Mouse (Mus musculus) small intestine, adult 2 months (tissue): ENCODE measurements around the gene Ddt. TPM values are rescaled to one million over a fixed set of nuclear protein-coding genes. Genes with fewer than 3 reads are reported as not detected.
A peak's percentile ranks its signal among the peaks of the same experiment; 100 is the strongest.

ENCODE experiments used
- H3K27ac ChIP-seq: fragments of 200-500 bp; 2 replicates; pipeline ENCODE4 v1.5.1; 2012; ENCODE audit warnings: low read depth, low read length, control low read depth, inconsistent platforms; ENCODE audit not compliant: insufficient read depth
- H3K27me3 ChIP-seq: fragments of 200-500 bp; 2 replicates; pipeline ENCODE4 v1.6.1; 2012; ENCODE audit warnings: mild to moderate bottlenecking, moderate library complexity, low read length, inconsistent platforms; ENCODE audit not compliant: control insufficient read depth, insufficient read depth
- H3K36me3 ChIP-seq: fragments of 200-500 bp; 2 replicates; pipeline ENCODE4 v1.6.1; 2012; ENCODE audit warnings: mild to moderate bottlenecking, low read length, control low read depth, inconsistent platforms; ENCODE audit not compliant: control insufficient read depth, insufficient read depth
- H3K4me1 ChIP-seq: fragments of 200-500 bp; 2 replicates; pipeline ENCODE4 v1.6.1; 2012; ENCODE audit warnings: low read length, inconsistent platforms, mixed read lengths; ENCODE audit not compliant: control insufficient read depth, insufficient read depth, insufficient read length
- H3K4me3 ChIP-seq: fragments of 200-500 bp; 2 replicates; pipeline ENCODE4 v1.5.1; 2012; ENCODE audit warnings: low read depth, mild to moderate bottlenecking, control low read depth, inconsistent platforms, low read length, moderate library complexity
- CTCF ChIP-seq: fragments of 200-500 bp; IDR thresholded peaks from 2 replicates; pipeline ENCODE4 v1.5.1; 2012; ENCODE audit warnings: low read depth, mild to moderate bottlenecking, control low read depth, inconsistent platforms, low read length, moderate library complexity, mixed read lengths; ENCODE audit not compliant: insufficient replicate concordance, insufficient read length; ENCODE audit errors: extremely low read depth
- POLR2A ChIP-seq: fragments of 200-500 bp; IDR thresholded peaks from 2 replicates; pipeline ENCODE4 v1.6.1; 2012; ENCODE audit warnings: low read depth, mild to moderate bottlenecking, control low read depth, inconsistent platforms, low read length, moderate library complexity
- WGBS: fragments of 180-500 bp; shearing (Covaris S2); methylation state at CpG from one replicate; pipeline ENCODE4 v1.1.7; 2018; 5-methylcytosine and 5-hydroxymethylcytosine counted together
- polyA plus RNA-seq: library from polyadenylated mRNA; depleted of rRNA; stranded (reverse); fragments of >200 nt; gene quantifications from 2 replicates; pipeline ENCODE4 v1.2.3, GENCODE M21; 2012

Gene Ddt
- polyA plus RNA-seq, 1 experiment, result 67.8 TPM

- H3K27ac ChIP-seq, result no peak overlapping the region; the same call in 1 of the 2 replicates
- H3K27me3 ChIP-seq, result no peaks in the 10 kb centered on the region
- WGBS, result 59% methylated on average over 6 of the region's 6 CpGs
- TF ChIP-seq CTCF, result no peak
- no peak for TF ChIP-seq POLR2A
- H3K36me3 ChIP-seq, result no peaks in the 10 kb centered on the region
- no peak overlapping the region for H3K4me3 ChIP-seq
- peaks cover 6% of the 10 kb centered on the region for H3K4me1 ChIP-seq
Measured at GRCm38 (mm10) chr10:75766856-75767255, 6.4 kb downstream of the Ddt start.

GRCm38 (mm10) chr10:75764519-75765473, 8.4 kb downstream of the Ddt start:
- 0 out of 2 replicates have a peak, but pooled peaks cover 3% of the 10 kb centered on the region for H3K36me3 ChIP-seq
- peak overlapping the region; percentile 56 for H3K27ac ChIP-seq
- WGBS, result under 1% methylated on average over 27 of the region's 27 CpGs
- peaks cover 6% of the 10 kb centered on the region for H3K4me1 ChIP-seq
- H3K4me3 ChIP-seq, result peak overlapping the region; percentile 95
- TF ChIP-seq POLR2A (no peak), CTCF (peak; percentile 85; the same call in 1 of the 2 replicates)
- no peaks in the 10 kb centered on the region for H3K27me3 ChIP-seq

GRCm38 (mm10) chr10:75763682-75764518, 9.3 kb downstream of the Ddt start, which contains the start of gene Cabin1:
Gene Cabin1, minus strand, starts transcription at chr10:75764341.
- peak within 1 kb of the TSS; percentile 95 for H3K4me3 ChIP-seq
- H3K27ac ChIP-seq, result peak within 1 kb of the TSS; percentile 84
- TF ChIP-seq POLR2A, result peak; percentile 48; the same call in 1 of the 2 replicates
- TF ChIP-seq CTCF, result no peak
- no peaks in the 10 kb centered on the region for H3K27me3 ChIP-seq
- H3K4me1 ChIP-seq, result peaks cover 6% of the 10 kb centered on the region
- H3K36me3 ChIP-seq, result peaks cover 4% of the 10 kb centered on the region; the same call in 1 of the 2 replicates
- under 1% methylated on average over 61 of the region's 61 CpGs for WGBS

DNA sequence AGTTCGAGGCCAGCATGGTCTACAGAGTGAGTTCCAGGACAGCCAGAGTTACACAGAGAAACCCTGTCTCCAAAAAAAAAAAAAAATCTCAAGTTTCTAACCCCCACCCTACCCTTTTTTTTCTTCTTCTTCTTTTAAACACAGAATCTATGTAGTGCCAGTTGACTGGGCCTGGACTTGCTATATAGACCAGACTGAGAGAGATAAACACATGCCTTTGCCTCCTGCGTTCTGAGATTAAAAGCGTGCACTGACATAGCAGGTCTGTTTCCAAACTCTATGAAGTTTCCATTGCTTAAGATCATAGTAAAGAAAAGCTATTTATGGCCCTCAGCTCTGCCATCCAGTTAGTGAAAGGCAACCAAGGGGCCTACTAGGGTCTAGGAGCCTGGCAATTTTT, 10.8 kb downstream of the Ddt start:
- Histone ChIP-seq H3K4me3 (no peak overlapping the region), H3K36me3 (peaks cover 9% of the 10 kb centered on the region), H3K4me1 (peaks cover 6% of the 10 kb centered on the region), H3K27ac (no peak overlapping the region), H3K27me3 (no peaks in the 10 kb centered on the region)
- no peak for TF ChIP-seq CTCF
- TF ChIP-seq POLR2A, result no peak
- 83% methylated on average over 3 of the region's 3 CpGs for WGBS

DNA sequence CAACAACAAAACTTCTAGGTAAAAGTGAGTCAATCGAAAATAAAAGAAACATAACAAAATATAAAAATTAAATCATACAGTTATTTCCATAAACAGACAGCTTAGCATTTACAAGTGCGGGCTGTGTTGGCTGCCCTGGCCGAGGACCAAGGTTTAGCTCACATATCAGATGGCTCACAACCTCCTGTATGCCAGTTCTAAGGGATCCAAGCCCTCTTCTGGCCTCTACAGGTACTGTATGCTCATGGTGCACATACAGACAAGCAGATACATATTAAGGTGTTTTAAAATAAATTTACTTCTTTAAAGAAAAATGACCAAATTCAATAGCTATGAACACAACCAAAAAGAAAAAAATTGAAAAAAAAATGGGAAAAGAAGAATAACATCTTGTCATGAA, 12.9 kb downstream of the Ddt start:
- WGBS, result 97% methylated on average over 3 of the region's 3 CpGs
- Histone ChIP-seq H3K27me3 (no peaks in the 10 kb centered on the region), H3K36me3 (peaks cover 12% of the 10 kb centered on the region), H3K4me3 (no peak overlapping the region), H3K27ac (no peak overlapping the region), H3K4me1 (peaks cover 3% of the 10 kb centered on the region; the same call in 1 of the 2 replicates)
- TF ChIP-seq POLR2A (no peak), CTCF (no peak)

DNA sequence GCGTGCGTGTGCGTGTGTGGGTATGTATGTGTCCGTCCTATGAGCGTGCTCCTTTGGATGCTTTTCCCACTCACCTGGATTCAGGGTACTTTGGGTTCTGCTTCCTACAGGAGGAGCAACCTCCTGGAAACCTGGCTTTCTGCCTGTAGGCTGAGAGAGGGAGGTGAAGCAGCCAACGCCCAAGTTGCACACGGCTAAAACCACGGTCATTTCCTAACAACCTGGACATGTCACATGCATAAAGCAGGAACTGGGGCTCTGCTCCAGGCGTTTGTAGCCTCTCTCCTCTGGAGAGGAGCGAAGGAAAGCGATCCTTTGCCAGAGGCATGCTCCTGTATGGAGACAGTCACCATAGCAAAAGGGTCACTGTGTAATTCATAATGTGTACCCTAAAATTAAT, 16.5 kb downstream of the Ddt start:
- peaks cover 45% of the 10 kb centered on the region for H3K36me3 ChIP-seq
- no peak overlapping the region for H3K4me3 ChIP-seq
- no peak overlapping the region for H3K27ac ChIP-seq
- 80% methylated on average over 11 of the region's 11 CpGs for WGBS
- TF ChIP-seq CTCF (no peak), POLR2A (no peak)
- H3K27me3 ChIP-seq, result no peaks in the 10 kb centered on the region
- no peaks in the 10 kb centered on the region for H3K4me1 ChIP-seq

DNA sequence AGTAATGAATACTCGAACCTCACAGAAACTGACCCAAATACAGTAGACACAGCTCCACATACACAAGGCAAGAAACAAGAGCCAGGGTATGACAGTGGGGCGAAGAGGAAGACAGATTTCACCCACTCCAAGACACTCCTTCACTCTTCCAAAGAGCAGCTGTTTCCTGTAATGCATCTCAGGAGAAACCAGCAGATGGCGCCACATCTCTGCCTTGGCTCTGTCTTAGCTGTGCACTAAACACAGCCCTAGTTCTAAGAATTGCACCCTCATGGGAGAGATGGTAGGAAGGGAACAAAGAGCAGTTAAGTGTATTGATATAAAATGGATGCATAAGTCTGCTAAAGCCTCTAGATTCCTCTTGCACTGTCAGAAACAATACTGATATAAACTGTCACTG, 29.2 kb downstream of the Ddt start:
- Histone ChIP-seq H3K4me3 (no peak overlapping the region), H3K27ac (no peak overlapping the region), H3K27me3 (no peaks in the 10 kb centered on the region), H3K36me3 (peaks cover 62% of the 10 kb centered on the region), H3K4me1 (no peaks in the 10 kb centered on the region; the same call in 1 of the 2 replicates)
- WGBS, result 40% methylated on average over 3 of the region's 3 CpGs
- TF ChIP-seq CTCF (peak; percentile 70; the same call in 1 of the 2 replicates), POLR2A (no peak)
